Mouse (Mus musculus): Measurements from ENCODE around the gene Mrpl22. TPM values are rescaled to one million over a fixed set of nuclear protein-coding genes. Genes with fewer than 3 reads are reported as not detected.
"Not testable (repeated sequence)": the region's sequence is repeated elsewhere in the genome, so short reads cannot be mapped to it uniquely, and the experiment has no call there.

Gene Mrpl22
- total RNA-seq, 2 experiments from 2014 or later, result 54.1 to 59.7 TPM

- not testable (repeated sequence) for DNase-seq (ENCODE audit: low spot score in 2 of 2)
Measured at GRCm38 (mm10) chr11:58179986-58180385, 8.5 kb downstream of the Mrpl22 start.

DNA sequence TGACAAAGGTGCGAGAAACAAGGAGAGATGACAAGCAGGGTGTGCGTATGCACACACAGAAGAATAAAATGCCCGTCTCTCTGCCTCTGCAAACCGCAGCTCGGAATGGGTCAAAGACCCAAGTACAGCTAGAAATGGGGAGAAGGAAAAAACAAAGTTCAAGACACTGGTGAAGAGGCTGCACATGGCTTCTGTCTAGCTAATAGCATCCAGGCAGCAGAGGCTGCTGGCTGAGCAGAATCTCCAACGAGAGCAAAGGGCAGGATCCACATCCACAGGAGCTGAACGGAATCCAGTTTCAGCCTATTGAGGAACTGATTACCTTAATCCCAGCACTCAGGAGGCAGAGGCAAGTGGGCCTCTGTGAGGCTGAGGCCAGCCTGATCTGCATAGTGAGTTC is 9.3 kb downstream of the Mrpl22 start:
- no peak for DNase-seq (ENCODE audit: low spot score in 2 of 2)

GRCm38 (mm10) chr11:58183579-58183978 is 12.1 kb downstream of the Mrpl22 start:
- no peak for DNase-seq (ENCODE audit: low spot score in 2 of 2)

- DNase-seq (ENCODE audit: low spot score in 2 of 2), result no peak
Measured at GRCm38 (mm10) chr11:58189675-58190074, 18.2 kb downstream of the Mrpl22 start.

DNA sequence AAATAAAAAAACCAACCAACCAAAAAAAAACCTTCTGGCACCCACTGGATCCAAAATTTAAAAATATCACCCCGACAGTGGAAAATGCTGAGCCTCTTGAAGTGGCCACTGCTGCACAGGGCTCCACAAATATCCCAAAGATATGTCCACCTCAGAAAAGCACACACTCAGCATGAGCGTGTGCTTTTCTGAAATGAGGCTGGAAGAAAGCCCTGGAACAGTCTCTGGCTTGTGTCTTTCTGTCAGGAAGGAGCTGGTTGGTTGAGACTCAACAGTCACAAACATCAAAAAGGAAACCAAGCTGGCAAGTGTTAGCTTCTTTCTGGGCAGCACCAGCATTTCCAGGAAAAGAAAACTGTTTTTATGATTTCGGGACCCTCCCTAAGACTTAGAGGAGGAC is 21.9 kb downstream of the Mrpl22 start:
- no peak for DNase-seq (ENCODE audit: low spot score in 2 of 2)

GRCm38 (mm10) chr11:58193860-58194520 is 22.5 kb downstream of the Mrpl22 start:
- no peak for DNase-seq (ENCODE audit: low spot score in 2 of 2)

GRCm38 (mm10) chr11:58198663-58199062 is 27.2 kb downstream of the Mrpl22 start:
- no peak for DNase-seq (ENCODE audit: low spot score in 2 of 2)

DNA sequence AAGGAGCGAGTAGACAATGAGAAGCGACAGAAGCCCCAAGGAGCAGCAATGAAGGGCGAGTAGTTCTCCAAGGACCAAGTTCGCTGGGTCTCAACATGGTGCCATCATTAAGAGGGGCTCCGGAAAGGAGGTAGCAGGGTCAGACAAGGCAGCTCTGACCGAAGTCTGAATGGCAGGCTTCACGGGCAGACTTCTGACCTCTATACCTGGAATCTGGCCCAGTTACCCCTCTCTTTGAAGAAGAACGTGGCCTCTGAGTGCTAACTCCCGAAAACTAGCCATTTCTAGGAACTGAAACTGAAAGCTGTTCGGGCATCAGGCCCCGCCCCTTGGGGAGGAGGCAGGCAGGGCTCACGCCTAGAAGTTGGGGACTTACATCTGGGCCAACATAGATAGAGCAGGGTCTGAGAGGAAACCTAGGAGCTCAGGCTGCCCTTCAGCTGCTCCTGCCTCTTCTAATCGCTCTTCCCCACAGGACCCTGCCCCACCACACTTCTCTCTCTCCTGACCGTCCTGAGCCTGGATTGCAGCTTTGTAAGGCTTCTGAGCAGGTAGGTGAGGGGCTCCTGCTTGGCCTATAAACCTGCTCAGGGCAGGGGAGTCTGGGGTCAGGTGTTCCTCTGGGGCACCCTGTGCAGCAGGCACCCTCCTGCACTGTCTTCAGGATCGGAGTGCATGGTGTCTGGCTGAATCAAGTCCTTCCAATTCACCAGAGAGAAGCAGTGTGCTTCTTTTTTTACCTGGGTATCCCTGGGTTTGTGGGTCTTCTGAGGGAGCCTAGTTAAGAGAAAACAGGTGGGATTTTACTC is 28.0 kb downstream of the Mrpl22 start, which contains the start of the genes Igtp and Irgm2:
Gene Igtp, plus strand, starts transcription at position 328 of the 809 bp plus-strand sequence.
Gene Irgm2, plus strand, starts transcription at position 390 of the 809 bp plus-strand sequence.
- DNase-seq (ENCODE audit: low spot score in 2 of 2), result peak; percentile 60 to 78

DNA sequence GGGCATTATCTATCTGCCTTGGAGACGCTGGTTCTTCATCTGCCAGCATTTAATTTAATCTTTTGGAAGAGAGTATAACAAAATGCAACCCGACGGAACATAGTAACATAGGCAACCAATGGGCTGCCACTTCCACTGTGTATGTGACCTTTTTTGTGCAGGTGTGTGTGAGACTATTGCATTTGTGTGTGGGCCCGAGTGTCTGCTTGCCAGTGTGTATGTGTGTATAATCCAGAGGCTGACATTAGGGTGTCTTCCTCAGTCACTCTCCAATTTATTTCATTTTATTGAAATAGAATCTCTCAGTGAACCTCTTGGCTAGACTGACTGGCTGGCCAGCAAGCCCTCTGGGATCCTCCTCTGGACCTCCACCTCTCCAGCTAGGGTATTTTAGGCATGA is 28.8 kb downstream of the Mrpl22 start:
- DNase-seq (ENCODE audit: low spot score in 2 of 2), result no peak

GRCm38 (mm10) chr11:58201052-58201451 is 29.6 kb downstream of the Mrpl22 start:
- peak in 1 of 2 experiments; percentile 45 for DNase-seq (ENCODE audit: low spot score in 2 of 2)

GRCm38 (mm10) chr11:58210321-58210886 is 38.9 kb downstream of the Mrpl22 start:
- no peak for DNase-seq (ENCODE audit: low spot score in 2 of 2)

DNA sequence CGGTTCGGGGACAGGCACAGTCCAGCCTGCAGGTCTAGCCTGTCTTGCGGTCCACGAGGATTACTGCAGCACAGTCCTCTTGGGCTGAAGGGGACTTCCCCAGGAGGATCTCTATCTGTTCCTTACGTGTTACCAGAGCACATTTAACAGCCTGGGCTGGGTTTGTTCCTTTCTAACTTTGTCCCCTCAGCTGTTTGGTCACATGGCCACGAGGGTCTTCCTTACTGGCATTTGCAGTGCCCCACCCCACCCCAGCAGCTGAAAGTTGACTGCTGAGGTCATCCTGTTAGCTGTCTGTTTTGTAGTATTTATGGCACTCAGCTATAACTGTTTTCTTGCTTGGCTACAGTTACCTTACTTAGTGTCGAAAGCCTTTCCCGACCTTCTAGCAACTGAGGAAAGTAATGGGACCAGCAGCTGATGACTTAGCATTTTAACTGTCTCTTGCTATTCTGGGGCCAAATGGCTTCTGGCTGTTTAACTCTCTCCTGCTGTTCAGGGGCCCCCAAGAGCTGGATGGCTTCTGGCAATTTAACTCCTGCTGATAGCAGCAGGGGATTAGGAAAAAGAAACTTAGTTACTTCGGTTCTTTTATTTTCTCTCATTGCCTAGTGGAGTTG is 39.7 kb downstream of the Mrpl22 start:
- DNase-seq (ENCODE audit: low spot score in 2 of 2), result no peak

DNA sequence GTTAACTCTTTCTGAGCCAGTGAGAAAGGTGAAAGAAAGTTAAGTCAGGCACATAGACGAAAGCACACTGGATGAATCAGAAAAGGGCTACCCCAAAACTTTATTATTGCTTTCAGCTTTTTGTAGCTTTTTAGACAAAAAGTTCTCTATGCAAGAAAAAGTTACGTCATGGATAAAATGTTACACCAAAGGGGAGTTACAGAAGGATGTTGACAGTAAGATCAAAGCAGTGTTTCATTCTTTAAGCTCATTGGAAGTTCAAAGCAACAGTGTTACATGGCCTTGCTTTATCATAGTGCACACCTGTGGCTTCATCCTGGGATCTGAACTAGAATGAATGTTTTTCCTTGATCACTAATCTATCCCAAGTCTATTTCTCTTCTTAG is 40.2 kb downstream of the Mrpl22 start:
- no peak for DNase-seq (ENCODE audit: low spot score in 2 of 2)

GRCm38 (mm10) chr11:58213673-58214342 is 42.3 kb downstream of the Mrpl22 start:
- no peak for DNase-seq (ENCODE audit: low spot score in 2 of 2)

DNA sequence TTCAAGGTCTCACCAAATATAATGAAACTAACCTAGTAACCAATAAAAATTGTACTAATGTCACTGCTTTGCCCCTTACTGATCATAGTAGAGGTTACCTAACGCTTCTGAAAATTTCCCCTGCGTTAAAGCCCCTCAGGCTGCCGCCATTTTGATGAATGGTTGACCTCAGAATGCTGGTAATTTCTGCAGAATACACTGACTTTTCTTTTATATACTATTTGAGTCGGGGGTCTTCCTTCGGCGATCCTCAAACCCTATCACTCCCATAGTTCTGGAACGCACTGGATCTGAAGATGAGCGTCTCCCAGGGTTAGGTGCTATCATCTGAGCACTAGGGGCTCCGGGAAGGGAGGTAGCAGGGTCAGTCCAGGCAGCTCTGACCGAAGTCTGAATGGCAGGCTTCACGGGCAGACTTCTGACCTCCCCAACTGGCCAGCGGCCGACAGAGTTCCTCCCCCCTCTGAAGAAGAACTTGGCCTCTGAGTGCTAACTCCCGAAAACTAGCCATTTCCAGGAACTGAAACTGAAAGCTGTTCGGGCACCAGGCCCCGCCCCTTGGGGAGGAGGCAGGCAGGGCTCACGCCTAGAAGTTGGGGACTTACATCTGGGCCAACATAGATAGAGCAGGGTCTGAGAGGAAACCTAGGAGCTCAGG is 43.1 kb downstream of the Mrpl22 start:
- peak; percentile 60 to 83 for DNase-seq (ENCODE audit: low spot score in 2 of 2)

GRCm38 (mm10) chr11:58215049-58215430 is 43.6 kb downstream of the Mrpl22 start:
- DNase-seq (ENCODE audit: low spot score in 2 of 2), result not testable (repeated sequence)

GRCm38 (mm10) chr11:58215814-58216213 is 44.4 kb downstream of the Mrpl22 start:
- no peak for DNase-seq (ENCODE audit: low spot score in 2 of 2)

DNA sequence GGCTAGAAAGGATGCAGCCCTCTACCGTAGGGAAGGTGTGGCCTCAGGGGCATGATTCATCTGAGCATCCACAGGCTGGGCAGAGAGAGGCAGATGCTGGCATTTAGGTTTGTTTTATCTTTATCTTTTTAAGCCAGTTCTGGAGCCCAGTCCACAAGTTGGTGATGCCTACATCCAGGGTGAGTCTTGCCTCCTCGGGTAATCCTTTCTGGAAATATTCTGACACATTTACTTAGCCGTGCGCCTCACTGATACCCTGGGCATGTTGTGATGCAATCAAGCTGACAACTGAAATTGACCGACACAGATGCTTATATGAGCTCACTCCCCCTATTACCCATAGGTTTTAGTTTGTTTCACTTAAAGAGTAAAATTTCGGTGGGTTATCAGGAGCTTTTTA is 45.4 kb downstream of the Mrpl22 start:
- DNase-seq (ENCODE audit: low spot score in 2 of 2), result no peak

GRCm38 (mm10) chr11:58223751-58224150 is 52.3 kb downstream of the Mrpl22 start:
- peak in 1 of 2 experiments; percentile 54 for DNase-seq (ENCODE audit: low spot score in 2 of 2)

- DNase-seq (ENCODE audit: low spot score in 2 of 2), result no peak
Measured at GRCm38 (mm10) chr11:58224313-58224712, 52.9 kb downstream of the Mrpl22 start.

Measured in gastrocnemius, postnatal 4 days (tissue).